Mouse (Mus musculus): Measurements from ENCODE around the gene Efcab14. TPM values are rescaled to one million over a fixed set of nuclear protein-coding genes. Genes with fewer than 3 reads are reported as not detected.

Gene Efcab14
- polyA plus RNA-seq, 1 experiment = 33.9 TPM

DNA sequence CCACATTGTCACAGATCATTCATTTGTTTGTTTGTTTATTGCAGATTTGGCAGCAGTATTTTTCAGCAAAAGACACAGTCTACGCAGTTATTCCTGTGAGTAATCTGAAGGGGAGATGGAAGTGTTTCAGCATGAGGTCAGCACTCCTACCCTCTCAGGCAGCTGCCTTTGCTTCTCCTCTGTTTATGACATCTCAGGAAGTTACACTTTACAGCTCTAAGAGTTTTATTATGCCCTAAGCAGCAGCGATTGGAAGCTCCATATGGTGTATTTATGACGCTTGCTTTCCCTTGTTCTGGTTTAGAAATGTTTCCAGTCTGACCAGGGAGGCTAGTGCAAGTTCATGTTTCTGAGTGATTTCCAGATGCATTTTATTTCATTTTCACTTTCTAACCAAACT is 57.8 kb downstream of the Efcab14 start:
- H3K9ac ChIP-seq (ENCODE audit: low read depth, poor library complexity, severe bottlenecking) = no peak overlapping the region
- H3K27me3 ChIP-seq (ENCODE audit: control insufficient read depth, insufficient read depth, low read length, poor library complexity, severe bottlenecking) = no peaks in the 10 kb centered on the region
- H3K4me3 ChIP-seq (ENCODE audit: low read depth, low read length) = no peak overlapping the region
- TF ChIP-seq POLR2A (IDR thresholded peaks at IDR 0.05; ENCODE audit: insufficient read depth, low read length) (no peak), EP300 (IDR thresholded peaks at IDR 0.05; ENCODE audit: insufficient read depth, low read depth, low read length) (no peak), CTCF (IDR thresholded peaks at IDR 0.05; ENCODE audit: low read depth, low read length) (no peak)
- H3K36me3 ChIP-seq (ENCODE audit: control insufficient read depth, insufficient read depth, low read length, poor library complexity, severe bottlenecking) = peaks cover 28% of the 10 kb centered on the region
- peaks cover 2% of the 10 kb centered on the region for H3K4me1 ChIP-seq (ENCODE audit: control insufficient read depth, insufficient read depth, low read length)
- H3K9me3 ChIP-seq (replicated peaks; ENCODE audit: control insufficient read depth, insufficient read depth, low read length, poor library complexity, severe bottlenecking) = no peaks in the 10 kb centered on the region
- no peak overlapping the region for H3K27ac ChIP-seq (ENCODE audit: insufficient read depth, low read length)

DNA sequence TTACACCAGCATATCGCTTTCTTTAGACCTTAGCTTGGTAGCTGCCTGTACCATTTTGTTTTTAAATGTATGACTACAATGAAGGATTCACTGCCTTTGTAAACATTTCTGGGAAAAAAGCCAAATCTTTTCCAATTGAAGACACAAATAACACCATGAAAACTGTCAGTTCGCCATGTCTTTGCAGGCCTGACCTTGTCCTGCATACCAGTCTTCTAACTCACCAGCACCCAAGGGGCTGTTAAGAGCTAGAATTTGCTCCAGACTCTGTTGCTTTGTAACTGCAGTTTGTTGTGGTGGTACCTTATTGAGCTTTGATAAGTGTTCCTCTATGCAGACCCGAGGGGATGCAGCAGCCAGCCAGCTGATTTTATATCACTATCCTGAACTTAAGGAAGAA is 62.4 kb downstream of the Efcab14 start:
- no peaks in the 10 kb centered on the region for H3K27me3 ChIP-seq (ENCODE audit: control insufficient read depth, insufficient read depth, low read length, poor library complexity, severe bottlenecking)
- H3K9me3 ChIP-seq (replicated peaks; ENCODE audit: control insufficient read depth, insufficient read depth, low read length, poor library complexity, severe bottlenecking) = no peaks in the 10 kb centered on the region
- H3K27ac ChIP-seq (ENCODE audit: insufficient read depth, low read length) = no peak overlapping the region
- no peak for TF ChIP-seq EP300 (IDR thresholded peaks at IDR 0.05; ENCODE audit: insufficient read depth, low read depth, low read length)
- no peak for TF ChIP-seq POLR2A (IDR thresholded peaks at IDR 0.05; ENCODE audit: insufficient read depth, low read length)
- no peak for TF ChIP-seq CTCF (IDR thresholded peaks at IDR 0.05; ENCODE audit: low read depth, low read length)
- no peaks in the 10 kb centered on the region for H3K4me1 ChIP-seq (ENCODE audit: control insufficient read depth, insufficient read depth, low read length)
- peaks cover 27% of the 10 kb centered on the region for H3K36me3 ChIP-seq (ENCODE audit: control insufficient read depth, insufficient read depth, low read length, poor library complexity, severe bottlenecking)
- no peak overlapping the region for H3K9ac ChIP-seq (ENCODE audit: low read depth, poor library complexity, severe bottlenecking)
- no peak overlapping the region for H3K4me3 ChIP-seq (ENCODE audit: low read depth, low read length)

DNA sequence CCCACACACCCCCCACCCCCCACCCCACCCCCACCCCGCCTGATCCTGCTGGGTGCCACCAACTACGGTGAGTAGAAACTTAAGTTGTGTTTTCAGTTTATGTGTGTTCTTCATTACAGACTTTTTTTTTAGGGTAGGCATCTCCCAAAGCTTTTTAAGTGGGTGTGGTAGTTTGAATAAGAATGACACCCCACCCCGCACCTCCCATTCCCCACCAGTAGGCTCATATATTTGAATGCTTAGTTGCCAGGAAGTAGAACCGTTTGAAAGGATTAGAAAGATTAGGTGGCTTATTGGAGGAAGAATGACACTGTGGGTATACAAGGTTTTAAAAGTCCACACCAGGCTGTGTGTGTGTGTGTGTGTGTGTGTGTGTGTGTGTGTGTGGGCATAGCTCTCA is 74.8 kb downstream of the Efcab14 start:
- TF ChIP-seq POLR2A (IDR thresholded peaks at IDR 0.05; ENCODE audit: insufficient read depth, low read length) (no peak), EP300 (IDR thresholded peaks at IDR 0.05; ENCODE audit: insufficient read depth, low read depth, low read length) (no peak), CTCF (IDR thresholded peaks at IDR 0.05; ENCODE audit: low read depth, low read length) (no peak)
- Histone ChIP-seq H3K4me3 (ENCODE audit: low read depth, low read length) (no peak overlapping the region), H3K27me3 (ENCODE audit: control insufficient read depth, insufficient read depth, low read length, poor library complexity, severe bottlenecking) (no peaks in the 10 kb centered on the region), H3K9me3 (replicated peaks; ENCODE audit: control insufficient read depth, insufficient read depth, low read length, poor library complexity, severe bottlenecking) (no peaks in the 10 kb centered on the region), H3K9ac (ENCODE audit: low read depth, poor library complexity, severe bottlenecking) (no peak overlapping the region), H3K36me3 (ENCODE audit: control insufficient read depth, insufficient read depth, low read length, poor library complexity, severe bottlenecking) (peaks cover 11% of the 10 kb centered on the region), H3K4me1 (ENCODE audit: control insufficient read depth, insufficient read depth, low read length) (peaks cover 4% of the 10 kb centered on the region), H3K27ac (ENCODE audit: insufficient read depth, low read length) (no peak overlapping the region)

DNA sequence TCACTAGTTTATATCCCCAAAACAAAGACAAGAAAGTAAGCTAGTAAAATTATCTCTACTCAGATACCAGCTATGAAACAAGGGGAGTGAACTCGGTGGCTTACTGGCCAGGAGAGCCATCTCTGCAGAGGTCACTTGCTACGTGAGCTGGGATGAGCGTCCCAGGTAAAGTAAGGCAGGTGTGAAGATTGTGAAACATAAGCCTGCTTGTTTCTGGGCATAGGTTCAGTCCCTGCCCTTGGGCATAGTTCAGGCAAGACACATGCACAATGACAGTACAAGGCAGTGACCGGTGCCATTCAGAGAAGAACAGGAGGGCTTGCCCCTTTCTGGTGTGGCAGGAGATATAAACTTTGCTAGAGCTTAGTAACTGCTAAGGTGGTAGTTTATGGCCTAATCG is 78.1 kb downstream of the Efcab14 start:
- H3K4me3 ChIP-seq (ENCODE audit: low read depth, low read length) = no peak overlapping the region
- no peaks in the 10 kb centered on the region for H3K27me3 ChIP-seq (ENCODE audit: control insufficient read depth, insufficient read depth, low read length, poor library complexity, severe bottlenecking)
- TF ChIP-seq POLR2A (IDR thresholded peaks at IDR 0.05; ENCODE audit: insufficient read depth, low read length) (no peak), CTCF (IDR thresholded peaks at IDR 0.05; ENCODE audit: low read depth, low read length) (no peak), EP300 (IDR thresholded peaks at IDR 0.05; ENCODE audit: insufficient read depth, low read depth, low read length) (no peak)
- peaks cover 4% of the 10 kb centered on the region for H3K4me1 ChIP-seq (ENCODE audit: control insufficient read depth, insufficient read depth, low read length)
- H3K9me3 ChIP-seq (replicated peaks; ENCODE audit: control insufficient read depth, insufficient read depth, low read length, poor library complexity, severe bottlenecking) = no peaks in the 10 kb centered on the region
- H3K9ac ChIP-seq (ENCODE audit: low read depth, poor library complexity, severe bottlenecking) = no peak overlapping the region
- peaks cover 11% of the 10 kb centered on the region for H3K36me3 ChIP-seq (ENCODE audit: control insufficient read depth, insufficient read depth, low read length, poor library complexity, severe bottlenecking)
- H3K27ac ChIP-seq (ENCODE audit: insufficient read depth, low read length) = no peak overlapping the region

DNA sequence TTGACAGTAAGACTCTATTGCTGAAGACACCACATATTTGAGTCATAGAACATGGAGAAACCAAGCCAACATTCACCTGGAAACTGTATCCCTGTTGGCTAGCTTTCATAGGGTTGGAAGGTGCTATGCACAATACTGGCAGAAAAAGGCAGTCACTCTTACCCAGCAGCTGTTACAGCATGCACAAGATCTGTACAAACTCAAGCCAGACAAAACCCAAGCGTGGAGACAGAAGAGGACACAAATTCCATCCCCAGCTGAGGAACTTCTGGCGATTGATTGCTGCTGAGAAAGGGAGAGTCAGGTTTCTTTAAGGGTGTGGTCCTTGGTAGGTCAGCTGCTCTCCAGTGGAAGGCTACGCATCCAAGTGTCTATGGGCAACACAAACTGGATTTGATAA is 82.7 kb downstream of the Efcab14 start:
- no peak overlapping the region for H3K27ac ChIP-seq (ENCODE audit: insufficient read depth, low read length)
- no peak overlapping the region for H3K4me3 ChIP-seq (ENCODE audit: low read depth, low read length)
- H3K36me3 ChIP-seq (ENCODE audit: control insufficient read depth, insufficient read depth, low read length, poor library complexity, severe bottlenecking) = 0 out of 2 replicates have a peak, but pooled peaks cover 4% of the 10 kb centered on the region
- H3K9me3 ChIP-seq (replicated peaks; ENCODE audit: control insufficient read depth, insufficient read depth, low read length, poor library complexity, severe bottlenecking) = no peaks in the 10 kb centered on the region
- no peak for TF ChIP-seq POLR2A (IDR thresholded peaks at IDR 0.05; ENCODE audit: insufficient read depth, low read length)
- TF ChIP-seq EP300 (IDR thresholded peaks at IDR 0.05; ENCODE audit: insufficient read depth, low read depth, low read length) = no peak
- no peak for TF ChIP-seq CTCF (IDR thresholded peaks at IDR 0.05; ENCODE audit: low read depth, low read length)
- no peak overlapping the region for H3K9ac ChIP-seq (ENCODE audit: low read depth, poor library complexity, severe bottlenecking)
- peaks cover 5% of the 10 kb centered on the region for H3K4me1 ChIP-seq (ENCODE audit: control insufficient read depth, insufficient read depth, low read length)
- no peaks in the 10 kb centered on the region for H3K27me3 ChIP-seq (ENCODE audit: control insufficient read depth, insufficient read depth, low read length, poor library complexity, severe bottlenecking)

DNA sequence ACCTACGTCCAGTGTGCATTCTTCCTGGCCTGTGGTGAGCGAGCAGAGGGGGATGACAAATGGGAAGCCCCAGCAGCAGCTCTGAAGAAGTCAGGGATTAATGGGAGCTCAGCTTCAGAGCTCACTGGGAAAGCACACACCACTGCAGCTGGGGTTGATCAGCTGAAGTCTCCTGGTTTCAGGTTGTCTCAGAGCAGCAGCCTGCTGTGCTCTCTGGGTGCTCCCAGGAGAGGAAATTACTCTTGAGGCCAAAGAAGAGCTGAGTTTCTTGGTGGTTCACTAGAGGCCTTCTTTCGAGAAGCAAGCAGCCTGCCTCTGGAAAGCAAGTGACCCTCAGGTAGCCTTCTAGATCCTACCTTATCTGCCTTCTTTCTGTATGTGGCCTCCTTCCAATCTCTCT is 83.4 kb downstream of the Efcab14 start:
- no peak for TF ChIP-seq EP300 (IDR thresholded peaks at IDR 0.05; ENCODE audit: insufficient read depth, low read depth, low read length)
- TF ChIP-seq CTCF (IDR thresholded peaks at IDR 0.05; ENCODE audit: low read depth, low read length) = no peak
- no peak for TF ChIP-seq POLR2A (IDR thresholded peaks at IDR 0.05; ENCODE audit: insufficient read depth, low read length)
- Histone ChIP-seq H3K36me3 (ENCODE audit: control insufficient read depth, insufficient read depth, low read length, poor library complexity, severe bottlenecking) (no peaks in the 10 kb centered on the region), H3K4me3 (ENCODE audit: low read depth, low read length) (no peak overlapping the region), H3K27me3 (ENCODE audit: control insufficient read depth, insufficient read depth, low read length, poor library complexity, severe bottlenecking) (no peaks in the 10 kb centered on the region), H3K4me1 (ENCODE audit: control insufficient read depth, insufficient read depth, low read length) (peaks cover 5% of the 10 kb centered on the region), H3K9me3 (replicated peaks; ENCODE audit: control insufficient read depth, insufficient read depth, low read length, poor library complexity, severe bottlenecking) (no peaks in the 10 kb centered on the region), H3K9ac (ENCODE audit: low read depth, poor library complexity, severe bottlenecking) (no peak overlapping the region), H3K27ac (ENCODE audit: insufficient read depth, low read length) (no peak overlapping the region)
